Mouse (Mus musculus) small intestine, adult 2 months (tissue): Measurements from ENCODE around the gene Exoc6b. TPM values are rescaled to one million over a fixed set of nuclear protein-coding genes. Genes with fewer than 3 reads are reported as not detected.
"Not testable (repeated sequence)": the region's sequence is repeated elsewhere in the genome, so short reads cannot be mapped to it uniquely, and the experiment has no call there.

Source experiments
- H3K27ac ChIP-seq: fragments of 200-500 bp; 2 replicates; pipeline ENCODE4 v1.5.1; 2012; ENCODE audit warnings: low read depth, low read length, control low read depth, inconsistent platforms; ENCODE audit not compliant: insufficient read depth
- H3K27me3 ChIP-seq: fragments of 200-500 bp; 2 replicates; pipeline ENCODE4 v1.6.1; 2012; ENCODE audit warnings: mild to moderate bottlenecking, moderate library complexity, low read length, inconsistent platforms; ENCODE audit not compliant: control insufficient read depth, insufficient read depth
- H3K36me3 ChIP-seq: fragments of 200-500 bp; 2 replicates; pipeline ENCODE4 v1.6.1; 2012; ENCODE audit warnings: mild to moderate bottlenecking, low read length, control low read depth, inconsistent platforms; ENCODE audit not compliant: control insufficient read depth, insufficient read depth
- H3K4me1 ChIP-seq: fragments of 200-500 bp; 2 replicates; pipeline ENCODE4 v1.6.1; 2012; ENCODE audit warnings: low read length, inconsistent platforms, mixed read lengths; ENCODE audit not compliant: control insufficient read depth, insufficient read depth, insufficient read length
- H3K4me3 ChIP-seq: fragments of 200-500 bp; 2 replicates; pipeline ENCODE4 v1.5.1; 2012; ENCODE audit warnings: low read depth, mild to moderate bottlenecking, control low read depth, inconsistent platforms, low read length, moderate library complexity
- CTCF ChIP-seq: fragments of 200-500 bp; IDR thresholded peaks from 2 replicates; pipeline ENCODE4 v1.5.1; 2012; ENCODE audit warnings: low read depth, mild to moderate bottlenecking, control low read depth, inconsistent platforms, low read length, moderate library complexity, mixed read lengths; ENCODE audit not compliant: insufficient replicate concordance, insufficient read length; ENCODE audit errors: extremely low read depth
- POLR2A ChIP-seq: fragments of 200-500 bp; IDR thresholded peaks from 2 replicates; pipeline ENCODE4 v1.6.1; 2012; ENCODE audit warnings: low read depth, mild to moderate bottlenecking, control low read depth, inconsistent platforms, low read length, moderate library complexity
- WGBS: fragments of 180-500 bp; shearing (Covaris S2); methylation state at CpG from one replicate; pipeline ENCODE4 v1.1.7; 2018; 5-methylcytosine and 5-hydroxymethylcytosine counted together
- polyA plus RNA-seq: library from polyadenylated mRNA; depleted of rRNA; stranded (reverse); fragments of >200 nt; gene quantifications from 2 replicates; pipeline ENCODE4 v1.2.3, GENCODE M21; 2012; rRNA removed

The Exoc6b gene
- 2.8 and 7.0 TPM in 2 replicates for polyA plus RNA-seq

DNA sequence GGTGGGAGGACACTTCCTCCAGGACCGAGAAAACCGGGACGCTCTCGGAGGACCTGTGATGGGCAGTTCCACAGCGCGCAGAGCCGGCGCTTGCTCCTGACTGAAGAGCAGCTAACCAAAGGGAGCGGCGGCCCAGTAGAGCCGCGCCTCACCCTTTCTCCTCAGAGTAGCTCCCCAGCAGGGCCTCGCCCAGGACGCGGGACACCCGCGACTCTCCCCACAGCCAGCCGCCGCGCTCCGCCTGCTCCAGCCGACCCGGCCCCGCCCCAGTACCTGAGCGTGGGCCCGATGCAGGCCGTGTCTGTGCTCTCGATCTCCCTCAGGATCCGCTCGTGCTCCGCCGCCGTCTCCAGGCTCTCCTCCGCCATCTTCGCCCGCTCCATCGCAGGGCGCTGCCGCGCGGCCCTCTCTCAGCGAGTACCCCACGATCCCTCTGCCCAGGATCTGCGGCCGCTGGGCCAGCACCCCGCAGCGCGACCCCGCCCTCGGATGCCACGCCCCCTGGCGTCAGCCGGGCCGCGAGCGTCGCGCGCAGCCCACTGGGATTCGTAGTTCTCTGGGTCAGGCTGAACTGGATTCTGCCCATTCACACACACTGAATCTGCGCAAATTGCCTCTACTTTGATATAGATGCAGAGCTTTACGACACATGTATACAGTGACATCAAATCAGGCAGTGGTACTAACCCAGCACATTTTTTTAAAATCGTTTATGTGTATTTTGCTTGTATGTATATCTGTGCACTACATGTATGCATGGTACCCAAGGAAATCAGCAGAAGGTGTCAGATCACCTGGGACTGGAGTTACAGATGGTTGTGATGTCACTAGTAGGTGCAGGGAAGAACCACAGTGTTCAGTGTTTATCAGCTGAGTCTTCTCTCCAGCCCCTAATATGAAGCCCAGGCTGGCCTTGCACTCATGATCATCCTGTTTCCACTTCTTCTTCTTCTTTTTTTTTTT, at the start of gene Exoc6b:
Gene Exoc6b, minus strand, starts transcription at position 491 of the 963 bp plus-strand sequence.
- peak within 1 kb of the TSS; percentile 84 for H3K27ac ChIP-seq
- peak; percentile 85 for TF ChIP-seq POLR2A
- no peak for TF ChIP-seq CTCF

DNA sequence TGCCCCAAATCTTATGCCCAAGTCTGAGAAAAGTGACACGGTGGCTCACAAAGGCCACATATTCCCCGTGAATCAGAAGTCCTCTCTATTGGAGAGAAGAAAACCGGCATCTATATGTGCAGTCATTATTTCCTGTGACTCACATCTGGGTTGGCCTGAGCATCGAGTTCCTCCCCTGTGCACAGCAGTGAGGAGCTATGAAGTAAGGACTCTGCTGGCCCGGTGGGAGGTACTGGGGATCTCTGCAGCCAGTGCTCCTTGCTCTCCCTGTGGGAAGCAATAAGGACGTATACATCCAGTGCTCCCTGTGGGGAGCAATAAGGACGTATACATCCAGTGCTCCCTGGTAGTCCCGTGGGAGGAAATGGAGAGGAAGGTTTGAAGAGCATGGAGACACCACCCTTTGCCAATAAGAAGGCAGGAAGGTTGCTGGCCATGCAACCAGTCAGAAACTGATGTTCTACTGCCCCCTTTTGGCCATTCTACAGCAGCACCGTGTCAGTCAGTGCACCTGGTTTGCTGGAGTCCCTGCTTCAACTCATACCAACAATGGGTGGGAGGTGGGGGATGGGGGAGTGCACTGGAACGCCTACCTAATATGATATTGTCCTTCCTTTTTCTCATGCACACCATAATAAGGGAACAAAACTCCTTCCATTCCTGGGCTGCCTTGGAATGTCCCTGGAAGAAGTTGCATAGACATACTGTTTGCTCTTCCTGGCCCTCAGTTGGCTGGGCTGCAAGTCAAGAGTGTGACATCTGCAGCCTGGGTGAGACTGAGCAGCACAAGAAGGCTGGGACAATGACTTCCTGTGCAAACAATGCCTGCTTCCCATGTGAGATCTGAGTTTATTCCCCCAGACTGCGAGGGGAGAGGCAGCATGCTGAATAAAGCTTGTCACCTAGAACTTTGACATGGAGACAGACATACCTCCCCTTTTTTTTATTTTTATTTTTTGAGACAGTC, 48.5 kb upstream of the Exoc6b start:
- TF ChIP-seq CTCF, result peak; percentile 62; the same call in 1 of the 2 replicates
- not testable (repeated sequence) for H3K36me3 ChIP-seq, H3K4me1 ChIP-seq, H3K4me3 ChIP-seq, H3K27me3 ChIP-seq, H3K27ac ChIP-seq
- 32% methylated on average over 11 of the region's 11 CpGs for WGBS

More for the DNA sequence above, at the start of gene Exoc6b:
- Histone ChIP-seq H3K36me3 (no peaks in the 10 kb centered on the region), H3K4me3 (peak within 1 kb of the TSS; percentile 96), H3K4me1 (no peaks in the 10 kb centered on the region), H3K27me3 (no peaks in the 10 kb centered on the region)
- WGBS, result under 1% methylated on average over 63 of the region's 63 CpGs

GRCm38 (mm10) chr6:85105033-85105615, 35.8 kb upstream of the Exoc6b start:
- Histone ChIP-seq H3K27me3 (no peaks in the 10 kb centered on the region), H3K27ac (no peak overlapping the region), H3K4me3 (no peak overlapping the region), H3K4me1 (no peaks in the 10 kb centered on the region), H3K36me3 (no peaks in the 10 kb centered on the region)
- WGBS, result 90% methylated on average over 10 of the region's 10 CpGs
- TF ChIP-seq POLR2A (no peak), CTCF (no peak)

- Histone ChIP-seq H3K4me1 (no peaks in the 10 kb centered on the region), H3K27ac (no peak overlapping the region), H3K36me3 (no peaks in the 10 kb centered on the region), H3K27me3 (no peaks in the 10 kb centered on the region), H3K4me3 (no peak overlapping the region)
- no peak for TF ChIP-seq CTCF
- TF ChIP-seq POLR2A, result no peak
- 81% methylated on average over 3 of the region's 3 CpGs for WGBS
These were observed 34.0 kb upstream of the Exoc6b start for GRCm38 (mm10) chr6:85103321-85103720.

DNA sequence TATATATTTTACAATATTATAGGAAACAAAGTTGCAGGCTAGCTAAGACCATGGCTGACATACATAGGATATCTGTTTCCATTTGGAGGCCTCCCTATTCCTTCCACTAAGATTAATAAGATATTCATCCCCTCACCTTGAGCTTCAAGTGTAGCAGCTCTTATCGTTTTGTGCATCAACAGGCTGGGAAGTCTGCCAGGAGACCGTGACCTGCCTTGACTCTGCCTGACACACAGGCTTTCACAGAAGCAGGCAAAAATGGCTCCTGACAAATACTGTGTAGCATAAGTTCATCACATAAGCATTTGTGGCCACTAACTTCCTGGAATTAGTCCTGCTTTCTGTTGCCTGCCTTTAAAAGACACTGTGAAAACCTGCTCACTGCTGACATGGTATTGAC, 27.1 kb upstream of the Exoc6b start:
- 20% methylated on average over 2 of the region's 2 CpGs for WGBS
- H3K4me3 ChIP-seq, result no peak overlapping the region
- no peaks in the 10 kb centered on the region for H3K4me1 ChIP-seq

GRCm38 (mm10) chr6:85087425-85087824, 18.1 kb upstream of the Exoc6b start:
- WGBS, result 39% methylated on average over 4 of the region's 4 CpGs
- H3K4me1 ChIP-seq, result no peaks in the 10 kb centered on the region; the same call in 1 of the 2 replicates
- H3K27me3 ChIP-seq, result 0 out of 2 replicates have a peak, but pooled peaks cover 3% of the 10 kb centered on the region
- no peak overlapping the region for H3K27ac ChIP-seq
- TF ChIP-seq POLR2A, result no peak
- no peak for TF ChIP-seq CTCF
- H3K36me3 ChIP-seq, result no peaks in the 10 kb centered on the region
- H3K4me3 ChIP-seq, result no peak overlapping the region

More for the DNA sequence above, 27.1 kb upstream of the Exoc6b start:
- no peaks in the 10 kb centered on the region for H3K36me3 ChIP-seq
- H3K27ac ChIP-seq, result no peak overlapping the region
- no peaks in the 10 kb centered on the region for H3K27me3 ChIP-seq
- TF ChIP-seq POLR2A (no peak), CTCF (no peak)

- H3K4me1 ChIP-seq, result no peaks in the 10 kb centered on the region; the same call in 1 of the 2 replicates
- WGBS, result 73% methylated on average over 3 of the region's 3 CpGs
- peak overlapping the region; percentile 19; the same call in 1 of the 2 replicates for H3K27ac ChIP-seq
- H3K27me3 ChIP-seq, result 0 out of 2 replicates have a peak, but pooled peaks cover 3% of the 10 kb centered on the region
- H3K36me3 ChIP-seq, result no peaks in the 10 kb centered on the region
- no peak overlapping the region for H3K4me3 ChIP-seq
- TF ChIP-seq POLR2A (no peak), CTCF (no peak)
These were observed 17.3 kb upstream of the Exoc6b start for GRCm38 (mm10) chr6:85086645-85087044.

DNA sequence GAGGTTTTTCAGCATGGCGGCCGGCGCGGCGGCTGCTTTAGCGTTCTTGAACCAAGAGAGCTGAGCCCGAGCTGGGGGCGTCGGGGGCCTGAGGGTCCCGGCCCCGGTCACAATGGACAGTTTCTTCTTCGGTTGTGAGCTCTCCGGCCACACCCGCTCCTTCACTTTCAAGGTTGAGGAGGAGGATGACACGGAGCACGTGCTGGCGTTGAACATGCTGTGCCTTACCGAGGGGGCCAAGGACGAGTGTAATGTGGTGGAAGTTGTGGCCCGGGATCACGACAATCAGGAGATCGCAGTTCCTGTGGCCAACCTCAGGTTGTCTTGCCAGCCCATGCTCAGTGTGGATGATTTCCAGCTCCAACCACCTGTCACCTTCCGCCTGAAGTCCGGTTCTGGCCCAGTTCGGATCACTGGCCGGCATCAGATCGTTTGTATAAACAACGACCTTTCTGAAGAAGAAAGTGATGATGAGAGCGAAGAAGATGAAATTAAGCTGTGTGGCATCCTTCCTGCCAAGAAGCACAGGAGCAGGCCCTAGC, 6.9 kb upstream of the Exoc6b start:
- not testable (repeated sequence) for H3K4me1 ChIP-seq, H3K36me3 ChIP-seq, H3K27ac ChIP-seq, H3K27me3 ChIP-seq, H3K4me3 ChIP-seq
- 86% methylated on average over 29 of the region's 29 CpGs for WGBS
